Mouse (Mus musculus) brown adipose tissue, adult 24 weeks (tissue): ENCODE results near the gene Thrap3. TPM values are rescaled to one million over a fixed set of nuclear protein-coding genes. Genes with fewer than 3 reads are reported as not detected.
"Not testable (repeated sequence)": the region's sequence is repeated elsewhere in the genome, so short reads cannot be mapped to it uniquely, and the experiment has no call there.

ENCODE experiments used
- H3K27ac ChIP-seq: fragments of 200-500 bp; replicated peaks from 2 replicates; pipeline ENCODE4 v1.5.1; 2012; ENCODE audit warnings: low read depth, mild to moderate bottlenecking, low read length
- H3K4me1 ChIP-seq: fragments of 200-500 bp; 2 replicates; pipeline ENCODE4 v1.6.1; 2012; ENCODE audit warnings: low read length, mixed read lengths; ENCODE audit not compliant: control insufficient read depth, insufficient read depth, insufficient read length
- H3K4me3 ChIP-seq: fragments of 200-500 bp; 2 replicates; pipeline ENCODE4 v1.5.1; 2012; ENCODE audit warnings: low read depth, mild to moderate bottlenecking, low read length, moderate library complexity; ENCODE audit not compliant: insufficient read depth
- polyA plus RNA-seq: library from polyadenylated mRNA; stranded (reverse); fragments of >200 nt; gene quantifications from 2 replicates; pipeline ENCODE4 v1.2.4, GENCODE M21; 2012; ENCODE audit not compliant: missing spikeins, insufficient read depth, insufficient read length

The Thrap3 gene
- polyA plus RNA-seq, 1 experiment: 120 TPM

DNA sequence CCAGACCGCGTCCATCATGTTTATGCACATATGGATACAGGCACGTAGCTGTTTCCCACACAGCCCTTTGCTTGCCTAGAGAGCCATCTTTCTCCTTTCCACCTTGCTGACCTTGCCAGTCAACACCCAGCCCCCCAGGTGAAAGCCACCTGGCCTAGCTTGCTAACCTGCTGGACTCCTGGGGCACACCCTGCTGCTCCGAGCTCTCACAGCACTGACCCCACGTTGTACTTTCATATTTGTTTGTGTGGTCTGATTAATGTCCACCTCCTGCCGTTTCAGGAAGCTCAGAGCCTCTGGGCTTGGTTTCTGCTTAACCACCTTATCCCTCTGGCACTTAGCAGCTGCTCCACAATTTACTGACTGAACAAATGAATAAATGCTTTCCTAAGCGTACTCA is 27.3 kb upstream of the Thrap3 start:
- no peaks in the 10 kb centered on the region for H3K4me1 ChIP-seq
- no peak overlapping the region for H3K4me3 ChIP-seq
- H3K27ac ChIP-seq: no peak overlapping the region

DNA sequence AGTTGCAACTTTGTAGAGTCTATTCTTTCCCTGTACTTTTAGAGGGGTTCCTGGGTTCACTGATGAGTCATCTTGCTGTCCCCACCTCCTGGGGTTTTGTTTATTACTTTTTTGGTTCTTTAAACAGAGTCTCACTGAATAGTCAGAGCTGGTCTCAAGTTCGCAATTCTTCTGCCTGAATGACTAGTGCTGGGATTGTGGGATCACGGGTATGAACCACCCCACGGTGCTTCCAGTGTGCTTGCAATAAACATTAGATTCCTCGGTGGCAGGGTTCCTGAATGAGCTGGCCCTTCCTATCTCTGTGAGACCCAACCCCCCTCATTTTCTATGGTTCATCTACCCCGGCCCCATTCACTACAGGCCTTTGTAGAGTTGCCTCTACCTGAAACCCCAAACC is 25.6 kb upstream of the Thrap3 start:
- peak overlapping the region; percentile 96 for H3K27ac ChIP-seq
- H3K4me3 ChIP-seq: no peak overlapping the region
- H3K4me1 ChIP-seq: no peaks in the 10 kb centered on the region

DNA sequence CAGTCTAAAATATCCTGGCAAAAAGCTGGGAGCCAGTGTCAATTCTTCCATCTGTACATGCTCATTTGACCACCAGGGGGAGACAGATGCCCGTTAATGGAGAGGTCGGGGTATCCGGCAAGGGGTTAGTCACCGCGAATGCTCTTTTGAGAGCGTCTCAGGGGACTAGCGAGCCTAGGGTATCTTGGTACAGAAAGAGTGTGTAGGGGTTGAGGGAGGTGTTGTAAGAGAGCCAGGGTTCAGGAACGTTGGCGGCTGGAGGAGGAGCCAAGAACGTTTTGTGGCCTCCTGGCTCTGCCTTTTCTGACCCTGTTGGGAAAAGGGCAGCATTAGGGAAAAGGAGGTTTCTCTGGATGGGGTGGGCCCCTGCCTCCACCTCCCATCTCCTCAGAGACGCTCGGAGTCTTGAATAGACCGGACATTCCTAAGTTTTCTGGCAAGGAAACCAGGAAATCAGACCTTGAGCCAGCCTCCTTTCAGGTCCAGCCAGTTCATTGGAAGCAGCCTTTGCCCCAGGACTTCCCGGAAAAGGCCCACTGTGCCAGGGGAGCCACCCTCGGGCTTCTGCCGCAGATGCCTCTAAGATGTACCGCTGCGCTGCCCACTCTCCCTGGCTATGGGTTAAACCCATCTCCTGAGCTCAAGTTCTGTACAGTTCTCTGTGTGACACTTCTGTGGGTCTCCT is 24.7 kb upstream of the Thrap3 start:
- Histone ChIP-seq H3K4me1 (no peaks in the 10 kb centered on the region), H3K27ac (peak overlapping the region; percentile 96), H3K4me3 (peak overlapping the region; percentile 54)

DNA sequence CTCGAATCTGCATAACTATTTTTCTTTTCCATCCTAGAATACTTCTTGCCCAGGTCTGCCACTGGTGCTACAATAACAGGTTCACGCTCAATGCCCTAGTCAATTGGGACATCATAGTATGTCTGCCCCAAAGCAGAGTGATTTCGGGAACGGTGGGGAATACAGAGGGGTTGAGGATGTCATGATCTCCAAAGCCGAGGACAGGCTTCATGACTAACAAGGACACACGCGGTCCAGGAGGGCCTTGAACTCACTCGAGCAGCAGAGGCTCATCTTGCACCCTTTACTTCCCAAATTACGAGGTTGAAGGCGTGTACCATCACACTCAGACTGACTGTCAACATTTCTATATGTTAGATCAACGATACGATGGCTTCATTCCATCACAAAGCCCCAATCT is 24.1 kb upstream of the Thrap3 start:
- Histone ChIP-seq H3K4me1 (no peaks in the 10 kb centered on the region), H3K27ac (peak overlapping the region; percentile 96), H3K4me3 (no peak overlapping the region; the same call in 1 of the 2 replicates)

DNA sequence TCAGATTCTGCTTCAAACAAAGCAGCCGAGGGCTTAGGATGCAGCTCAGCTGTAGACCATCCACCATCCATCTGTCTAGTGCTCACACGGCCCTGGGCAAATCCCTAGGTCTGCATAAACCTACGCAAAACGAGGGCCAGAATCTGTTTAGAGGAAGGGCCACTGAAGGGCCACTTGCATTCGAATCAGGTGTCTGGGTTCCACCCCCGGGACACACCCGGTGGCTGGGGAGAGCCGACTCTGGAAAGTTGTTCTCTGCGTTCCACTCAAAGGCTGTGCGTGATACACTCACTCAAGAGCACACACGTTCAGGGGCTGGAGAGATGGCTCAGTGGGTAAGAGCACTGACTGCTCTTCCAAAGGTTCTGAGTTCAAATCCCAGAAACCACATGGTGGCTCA is 20.1 kb upstream of the Thrap3 start:
- Histone ChIP-seq H3K27ac (no peak overlapping the region), H3K4me1 (no peaks in the 10 kb centered on the region), H3K4me3 (no peak overlapping the region)

DNA sequence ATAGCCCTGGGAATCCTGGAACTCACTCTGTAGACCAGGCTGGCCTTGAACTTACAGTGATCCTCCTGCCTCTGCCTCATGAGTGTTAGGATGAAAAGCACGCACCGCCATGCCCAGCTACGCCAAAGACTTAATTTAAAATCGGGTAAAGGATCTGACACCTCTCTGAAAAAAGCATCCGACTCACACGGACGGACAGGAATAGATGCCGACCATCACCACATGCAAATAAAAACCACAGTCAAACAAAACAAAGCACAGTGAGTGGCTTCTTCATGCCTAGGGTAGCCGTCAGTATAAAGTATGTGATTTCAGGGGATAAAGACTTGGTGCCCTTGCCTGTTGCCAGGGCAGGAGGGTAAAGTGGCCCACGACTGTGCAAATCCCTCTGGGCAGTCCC is 17.5 kb upstream of the Thrap3 start:
- H3K4me3 ChIP-seq: no peak overlapping the region
- H3K27ac ChIP-seq: no peak overlapping the region
- no peaks in the 10 kb centered on the region for H3K4me1 ChIP-seq

DNA sequence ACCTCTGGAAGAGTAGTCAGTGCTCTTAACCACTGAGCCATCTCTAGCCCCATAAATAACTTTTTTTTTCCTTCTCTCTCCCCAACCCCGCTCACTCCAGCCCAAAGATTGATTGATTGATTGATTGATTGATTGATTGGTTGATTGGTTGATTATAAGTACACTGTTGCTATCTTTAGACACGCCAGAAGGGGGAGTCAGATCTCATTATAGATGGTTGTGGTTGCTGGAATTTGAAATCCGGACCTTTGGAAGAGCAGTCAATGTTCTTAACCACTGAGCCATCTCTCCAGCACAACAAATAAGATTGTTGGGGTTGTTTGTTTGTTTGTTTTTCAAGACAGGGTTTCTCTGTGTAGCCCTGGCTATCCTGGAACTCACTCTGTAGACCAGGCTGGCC is 17.0 kb upstream of the Thrap3 start:
- H3K4me1 ChIP-seq, H3K4me3 ChIP-seq, H3K27ac ChIP-seq: not testable (repeated sequence)

DNA sequence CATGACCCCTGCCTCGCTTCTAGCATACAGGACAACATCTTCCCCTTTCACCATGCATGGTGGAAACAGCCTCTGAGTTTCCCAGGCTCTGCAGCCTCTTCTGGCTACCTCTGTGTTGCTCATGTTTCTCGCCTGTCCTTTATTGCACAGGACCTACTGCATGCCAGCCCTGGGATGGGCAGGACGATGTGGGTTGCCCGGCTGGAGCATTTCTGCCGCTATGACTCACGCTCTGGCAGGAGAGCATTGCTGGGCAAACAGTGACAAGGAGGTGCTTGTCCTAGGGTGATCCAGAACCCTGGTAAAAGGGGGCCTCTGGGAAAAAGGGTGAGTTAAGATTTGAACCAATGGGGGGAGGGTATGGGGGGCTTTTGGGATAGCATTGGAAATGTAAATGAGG is 15.2 kb upstream of the Thrap3 start:
- Histone ChIP-seq H3K4me3 (no peak overlapping the region), H3K27ac (no peak overlapping the region), H3K4me1 (no peaks in the 10 kb centered on the region)

DNA sequence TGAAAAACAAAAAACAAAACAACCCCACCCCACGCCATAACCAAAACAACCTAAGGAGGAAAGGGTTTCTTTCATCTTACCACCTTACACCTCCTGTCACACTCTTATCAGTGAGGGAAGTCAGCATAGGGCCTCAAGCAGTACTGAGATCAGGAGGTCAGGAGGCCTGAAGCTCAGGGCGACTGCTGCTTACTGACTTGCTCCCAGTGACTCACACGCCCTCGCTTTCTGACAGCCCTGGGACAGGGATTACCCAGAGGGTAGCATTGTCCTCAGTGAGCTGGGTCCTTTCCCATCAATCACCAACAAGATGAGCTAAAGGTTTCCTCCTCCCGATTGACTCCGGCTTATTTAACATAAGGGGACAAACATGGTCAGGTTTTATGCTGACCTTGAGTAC is 4.5 kb upstream of the Thrap3 start:
- H3K27ac ChIP-seq: no peak overlapping the region
- H3K4me3 ChIP-seq: no peak overlapping the region
- peaks cover 3% of the 10 kb centered on the region; the same call in 1 of the 2 replicates for H3K4me1 ChIP-seq

DNA sequence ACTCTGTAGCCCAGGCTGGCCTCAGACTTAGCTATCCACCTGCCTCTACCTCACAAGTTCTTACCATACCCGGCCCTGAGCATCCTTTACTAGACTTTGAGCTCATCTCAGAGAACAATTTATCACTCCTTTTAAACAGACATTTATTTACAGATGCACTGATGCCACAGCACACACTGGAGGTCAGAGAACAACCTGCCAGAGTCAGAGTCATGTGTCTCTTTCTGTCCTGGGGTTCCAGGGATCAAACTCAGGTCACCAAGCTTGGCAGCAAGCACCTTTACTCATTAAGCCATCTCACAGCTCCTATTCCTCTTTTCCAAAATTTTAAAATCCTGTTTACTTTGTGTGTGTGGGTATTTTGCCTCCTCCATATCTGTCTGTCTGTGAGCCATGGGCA is 2.8 kb upstream of the Thrap3 start:
- H3K4me1 ChIP-seq: peaks cover 7% of the 10 kb centered on the region; the same call in 1 of the 2 replicates
- H3K27ac ChIP-seq: no peak overlapping the region
- H3K4me3 ChIP-seq: no peak overlapping the region

DNA sequence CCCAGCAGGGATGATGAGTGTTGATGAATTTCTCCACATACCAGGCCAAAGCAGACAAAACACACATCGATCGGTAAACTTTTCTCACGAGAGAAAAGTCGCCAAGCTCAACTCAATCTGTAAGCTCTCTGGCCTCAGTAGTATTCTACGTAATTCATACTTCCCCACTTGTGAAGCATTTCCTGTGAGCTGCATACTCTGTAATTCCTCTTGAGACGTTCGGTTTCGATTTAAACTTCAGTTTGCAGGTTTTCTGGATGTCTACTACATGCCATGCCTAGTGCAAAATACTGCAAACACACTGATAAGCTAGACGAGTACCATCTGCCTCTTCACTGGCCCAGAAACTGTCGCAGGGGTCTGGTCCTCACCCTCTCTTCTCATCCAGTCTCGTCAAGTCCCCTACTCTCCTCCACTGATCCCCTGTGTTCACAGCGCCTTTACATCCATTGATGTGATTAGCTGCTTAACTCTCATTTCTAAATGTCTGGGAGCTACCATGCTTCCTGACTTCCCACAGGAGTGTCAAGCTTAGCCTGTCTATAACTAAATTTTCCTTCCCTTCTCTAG is 2.2 kb upstream of the Thrap3 start:
- Histone ChIP-seq H3K4me3 (no peak overlapping the region), H3K27ac (peak overlapping the region; percentile 28), H3K4me1 (peaks cover 7% of the 10 kb centered on the region; the same call in 1 of the 2 replicates)

DNA sequence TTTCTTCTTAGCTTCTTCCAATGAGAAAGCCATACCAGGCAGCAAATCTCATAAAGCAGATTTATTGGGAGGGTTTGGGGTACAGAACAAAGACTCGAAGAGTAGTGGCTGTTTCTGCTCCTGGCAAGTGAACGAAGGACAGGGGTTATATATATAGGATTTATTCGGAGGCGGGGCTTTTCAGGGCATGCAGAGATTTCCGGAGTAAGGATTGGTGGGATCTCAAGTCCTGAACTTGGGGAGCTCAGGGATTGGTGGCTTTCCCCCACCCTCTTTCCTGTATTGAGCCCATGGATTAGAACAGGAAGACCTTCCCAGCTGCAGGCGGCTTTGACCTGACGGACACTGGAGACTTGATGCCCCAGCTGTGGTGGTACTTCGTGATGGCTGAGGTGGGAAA is 1.5 kb upstream of the Thrap3 start:
- Histone ChIP-seq H3K27ac (peak overlapping the region; percentile 100; the same call in 1 of the 2 replicates), H3K4me3 (no peak overlapping the region), H3K4me1 (peaks cover 10% of the 10 kb centered on the region)

DNA sequence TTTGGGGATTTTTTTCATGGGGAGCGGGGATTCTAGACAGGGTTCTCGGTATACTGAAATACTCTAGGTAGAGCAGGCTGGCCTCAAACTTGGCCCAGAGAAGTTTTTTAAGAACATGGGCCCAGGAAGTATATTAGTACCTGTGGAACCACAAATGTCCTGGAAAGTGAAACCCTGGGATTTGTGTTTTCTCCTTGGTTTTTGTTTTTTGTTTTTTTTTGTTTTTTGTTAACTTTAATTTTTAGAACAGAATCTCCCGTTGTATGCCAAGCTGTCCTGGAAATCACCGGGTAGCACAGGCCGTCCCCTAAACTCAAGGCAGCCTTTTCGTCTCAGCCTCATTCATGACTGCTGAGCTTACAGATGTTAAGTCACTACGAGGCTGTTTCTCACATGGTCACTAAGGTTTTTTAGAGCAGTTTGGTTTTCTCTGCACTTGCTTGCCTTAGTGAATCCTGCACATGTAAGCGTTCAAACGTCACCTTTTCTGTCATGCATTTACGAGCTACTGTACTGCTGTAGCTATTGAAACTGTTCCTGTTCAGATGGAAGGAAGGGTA is 856 bp upstream of the Thrap3 start:
- Histone ChIP-seq H3K4me3 (peak overlapping the region; percentile 60), H3K4me1 (peaks cover 12% of the 10 kb centered on the region), H3K27ac (peak overlapping the region; percentile 100)

DNA sequence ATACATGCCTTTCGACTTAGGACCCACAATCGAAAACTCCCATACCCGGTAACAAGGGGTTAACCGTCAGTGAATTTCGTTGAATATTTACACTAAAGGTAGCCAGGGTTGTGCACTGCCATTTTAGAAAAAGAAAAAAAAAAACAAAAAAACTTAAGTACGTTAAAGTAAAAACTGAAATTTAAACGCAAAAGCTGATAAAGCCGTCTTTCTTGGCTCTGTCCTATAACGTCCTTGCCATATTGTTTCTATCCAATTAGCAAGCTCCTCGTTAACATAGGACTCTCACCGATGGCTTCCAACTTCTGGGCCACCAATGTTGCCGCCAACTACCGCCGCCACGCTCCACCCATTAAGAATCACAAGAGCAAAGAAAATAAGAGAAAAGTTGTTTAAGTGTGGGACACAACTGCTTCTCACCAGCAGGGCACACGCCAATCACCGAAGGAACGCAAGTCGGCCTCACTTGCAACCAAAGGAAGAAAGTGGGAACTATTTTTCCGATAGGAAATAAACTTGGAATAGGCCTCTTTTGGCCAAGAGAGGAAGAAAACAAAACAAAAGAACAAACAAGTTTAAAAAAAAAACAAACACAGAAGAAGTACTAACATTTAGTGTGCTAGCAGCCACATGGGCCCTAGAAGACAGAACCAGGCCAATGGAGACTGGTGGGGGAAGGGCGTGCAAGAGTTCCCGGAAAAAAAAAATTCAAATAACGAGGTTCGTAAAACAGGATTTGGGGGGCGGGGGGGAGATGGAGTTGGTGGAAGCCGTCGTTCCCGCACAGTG is 852 bp downstream of the Thrap3 start:
- peak overlapping the region; percentile 96 for H3K4me3 ChIP-seq
- peaks cover 20% of the 10 kb centered on the region for H3K4me1 ChIP-seq
- H3K27ac ChIP-seq: peak overlapping the region; percentile 99

DNA sequence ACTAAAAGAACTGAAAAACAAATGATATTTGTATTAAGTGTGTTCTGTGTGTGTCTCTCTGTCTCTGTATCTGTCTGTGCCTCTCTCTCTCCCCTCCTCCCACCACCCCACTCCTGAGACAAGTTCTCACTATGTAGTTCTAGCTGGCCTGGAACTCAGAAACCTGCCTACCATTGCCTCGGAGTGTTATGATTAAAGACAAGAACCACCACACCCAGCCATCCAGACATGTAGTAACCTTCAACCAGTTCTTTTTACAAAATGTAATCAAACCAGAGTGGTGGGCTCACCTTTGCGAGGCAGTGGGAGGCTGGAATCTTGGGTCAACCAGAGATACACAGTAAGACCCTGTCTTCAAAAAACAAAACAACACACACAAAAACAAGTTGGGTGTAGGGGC is 1.9 kb downstream of the Thrap3 start:
- peak overlapping the region; percentile 61 for H3K27ac ChIP-seq
- peaks cover 23% of the 10 kb centered on the region for H3K4me1 ChIP-seq
- H3K4me3 ChIP-seq: peak overlapping the region; percentile 51
